Mouse (Mus musculus): ENCODE data around the gene Foxo6. TPM values are rescaled to one million over a fixed set of nuclear protein-coding genes. Genes with fewer than 3 reads are reported as not detected.

Foxo6 gene
- polyA plus RNA-seq, 1 experiment from 2014 or later = 0.39 TPM

- no peak for ATAC-seq (replicated peaks; ENCODE audit: low FRiP score)
- 84% methylated on average over 2 of the region's 2 CpGs for WGBS
Observed at GRCm38 (mm10) chr4:120232541-120232940, 54.6 kb downstream of the Foxo6 start.

GRCm38 (mm10) chr4:120231982-120232381 lies 55.2 kb downstream of the Foxo6 start:
- Histone ChIP-seq H3K9me3 (ENCODE audit: control insufficient read depth, low read length) (no peaks in the 10 kb centered on the region), H3K9ac (ENCODE audit: low read length) (no peak overlapping the region), H3K4me2 (ENCODE audit: low read depth, low read length, severe bottlenecking) (no peak overlapping the region), H3K36me3 (ENCODE audit: control insufficient read depth, insufficient read depth, low read length) (no peaks in the 10 kb centered on the region), H3K4me1 (replicated peaks; ENCODE audit: control insufficient read depth, insufficient read depth, low read length) (no peaks in the 10 kb centered on the region), H3K27ac (ENCODE audit: low read depth, low read length) (no peak overlapping the region), H3K27me3 (ENCODE audit: control insufficient read depth, insufficient read depth, low read length) (no peaks in the 10 kb centered on the region; the same call in 1 of the 2 replicates), H3K4me3 (ENCODE audit: low read depth, low read length) (no peak overlapping the region)
- DNase-seq (ENCODE audit: low spot score) (no peak), ATAC-seq (replicated peaks; ENCODE audit: low FRiP score) (no peak)
- WGBS = 74% methylated on average over 4 of the region's 4 CpGs

More at GRCm38 (mm10) chr4:120232541-120232940, 54.6 kb downstream of the Foxo6 start:
- Histone ChIP-seq H3K4me1 (replicated peaks; ENCODE audit: control insufficient read depth, insufficient read depth, low read length) (no peaks in the 10 kb centered on the region), H3K36me3 (ENCODE audit: control insufficient read depth, insufficient read depth, low read length) (no peaks in the 10 kb centered on the region), H3K9ac (ENCODE audit: low read length) (no peak overlapping the region), H3K4me3 (ENCODE audit: low read depth, low read length) (no peak overlapping the region), H3K27me3 (ENCODE audit: control insufficient read depth, insufficient read depth, low read length) (no peaks in the 10 kb centered on the region; the same call in 1 of the 2 replicates), H3K27ac (ENCODE audit: low read depth, low read length) (no peak overlapping the region), H3K4me2 (ENCODE audit: low read depth, low read length, severe bottlenecking) (no peak overlapping the region), H3K9me3 (ENCODE audit: control insufficient read depth, low read length) (no peaks in the 10 kb centered on the region)
- DNase-seq (ENCODE audit: low spot score) = no peak

GRCm38 (mm10) chr4:120230256-120230649 lies 56.9 kb downstream of the Foxo6 start:
- ATAC-seq (replicated peaks; ENCODE audit: low FRiP score) (peak; percentile 77), DNase-seq (ENCODE audit: low spot score) (peak; percentile 89)
- Histone ChIP-seq H3K9ac (ENCODE audit: low read length) (no peak overlapping the region), H3K4me2 (ENCODE audit: low read depth, low read length, severe bottlenecking) (no peak overlapping the region), H3K4me1 (replicated peaks; ENCODE audit: control insufficient read depth, insufficient read depth, low read length) (no peaks in the 10 kb centered on the region), H3K36me3 (ENCODE audit: control insufficient read depth, insufficient read depth, low read length) (no peaks in the 10 kb centered on the region), H3K27ac (ENCODE audit: low read depth, low read length) (no peak overlapping the region), H3K27me3 (ENCODE audit: control insufficient read depth, insufficient read depth, low read length) (no peaks in the 10 kb centered on the region; the same call in 1 of the 2 replicates), H3K4me3 (ENCODE audit: low read depth, low read length) (no peak overlapping the region), H3K9me3 (ENCODE audit: control insufficient read depth, low read length) (no peaks in the 10 kb centered on the region)
- WGBS = 10% methylated on average over 6 of the region's 6 CpGs

- no peak overlapping the region for H3K4me2 ChIP-seq (ENCODE audit: low read depth, low read length, severe bottlenecking)
- no peak overlapping the region for H3K4me3 ChIP-seq (ENCODE audit: low read depth, low read length)
- H3K4me1 ChIP-seq (replicated peaks; ENCODE audit: control insufficient read depth, insufficient read depth, low read length) = no peaks in the 10 kb centered on the region
- no peak overlapping the region for H3K9ac ChIP-seq (ENCODE audit: low read length)
- ATAC-seq (replicated peaks; ENCODE audit: low FRiP score) (no peak), DNase-seq (ENCODE audit: low spot score) (no peak)
- H3K27me3 ChIP-seq (ENCODE audit: control insufficient read depth, insufficient read depth, low read length) = no peaks in the 10 kb centered on the region; the same call in 1 of the 2 replicates
- no peak overlapping the region for H3K27ac ChIP-seq (ENCODE audit: low read depth, low read length)
- WGBS = 80% methylated on average over 13 of the region's 13 CpGs
- no peaks in the 10 kb centered on the region for H3K9me3 ChIP-seq (ENCODE audit: control insufficient read depth, low read length)
- no peaks in the 10 kb centered on the region for H3K36me3 ChIP-seq (ENCODE audit: control insufficient read depth, insufficient read depth, low read length)
Observed at GRCm38 (mm10) chr4:120229505-120230255, 57.5 kb downstream of the Foxo6 start.

GRCm38 (mm10) chr4:120228613-120229012 lies 58.5 kb downstream of the Foxo6 start:
- no peaks in the 10 kb centered on the region for H3K36me3 ChIP-seq (ENCODE audit: control insufficient read depth, insufficient read depth, low read length)
- H3K4me1 ChIP-seq (replicated peaks; ENCODE audit: control insufficient read depth, insufficient read depth, low read length) = no peaks in the 10 kb centered on the region
- no peak for DNase-seq (ENCODE audit: low spot score)
- ATAC-seq (replicated peaks; ENCODE audit: low FRiP score) = no peak
- H3K4me2 ChIP-seq (ENCODE audit: low read depth, low read length, severe bottlenecking) = no peak overlapping the region
- 90% methylated on average over 3 of the region's 3 CpGs for WGBS
- H3K4me3 ChIP-seq (ENCODE audit: low read depth, low read length) = no peak overlapping the region
- no peak overlapping the region for H3K9ac ChIP-seq (ENCODE audit: low read length)
- no peaks in the 10 kb centered on the region for H3K9me3 ChIP-seq (ENCODE audit: control insufficient read depth, low read length)
- no peak overlapping the region for H3K27ac ChIP-seq (ENCODE audit: low read depth, low read length)
- H3K27me3 ChIP-seq (ENCODE audit: control insufficient read depth, insufficient read depth, low read length) = no peaks in the 10 kb centered on the region; the same call in 1 of the 2 replicates

GRCm38 (mm10) chr4:120227224-120227623 lies 59.9 kb downstream of the Foxo6 start:
- no peaks in the 10 kb centered on the region for H3K9me3 ChIP-seq (ENCODE audit: control insufficient read depth, low read length)
- H3K4me1 ChIP-seq (replicated peaks; ENCODE audit: control insufficient read depth, insufficient read depth, low read length) = 0 out of 2 replicates have a peak, but pooled peaks cover 3% of the 10 kb centered on the region
- H3K4me3 ChIP-seq (ENCODE audit: low read depth, low read length) = no peak overlapping the region
- no peak for ATAC-seq (replicated peaks; ENCODE audit: low FRiP score)
- no peak overlapping the region for H3K9ac ChIP-seq (ENCODE audit: low read length)
- DNase-seq (ENCODE audit: low spot score) = no peak
- no peak overlapping the region for H3K4me2 ChIP-seq (ENCODE audit: low read depth, low read length, severe bottlenecking)
- H3K27ac ChIP-seq (ENCODE audit: low read depth, low read length) = no peak overlapping the region
- no peaks in the 10 kb centered on the region; the same call in 1 of the 2 replicates for H3K27me3 ChIP-seq (ENCODE audit: control insufficient read depth, insufficient read depth, low read length)
- no peaks in the 10 kb centered on the region for H3K36me3 ChIP-seq (ENCODE audit: control insufficient read depth, insufficient read depth, low read length)
- 39% methylated on average over 2 of the region's 2 CpGs for WGBS

GRCm38 (mm10) chr4:120226682-120227081 lies 60.5 kb downstream of the Foxo6 start:
- Histone ChIP-seq H3K9ac (ENCODE audit: low read length) (no peak overlapping the region), H3K9me3 (ENCODE audit: control insufficient read depth, low read length) (no peaks in the 10 kb centered on the region), H3K4me1 (replicated peaks; ENCODE audit: control insufficient read depth, insufficient read depth, low read length) (0 out of 2 replicates have a peak, but pooled peaks cover 3% of the 10 kb centered on the region), H3K27me3 (ENCODE audit: control insufficient read depth, insufficient read depth, low read length) (no peaks in the 10 kb centered on the region; the same call in 1 of the 2 replicates), H3K36me3 (ENCODE audit: control insufficient read depth, insufficient read depth, low read length) (no peaks in the 10 kb centered on the region), H3K4me2 (ENCODE audit: low read depth, low read length, severe bottlenecking) (no peak overlapping the region), H3K4me3 (ENCODE audit: low read depth, low read length) (no peak overlapping the region), H3K27ac (ENCODE audit: low read depth, low read length) (no peak overlapping the region)
- 70% methylated on average over 4 of the region's 4 CpGs for WGBS
- no peak for DNase-seq (ENCODE audit: low spot score)
- no peak for ATAC-seq (replicated peaks; ENCODE audit: low FRiP score)

- H3K36me3 ChIP-seq (ENCODE audit: control insufficient read depth, insufficient read depth, low read length) = no peaks in the 10 kb centered on the region
- 59% methylated on average over 6 of the region's 6 CpGs for WGBS
- no peak overlapping the region for H3K9ac ChIP-seq (ENCODE audit: low read length)
- H3K4me2 ChIP-seq (ENCODE audit: low read depth, low read length, severe bottlenecking) = no peak overlapping the region
- no peaks in the 10 kb centered on the region; the same call in 1 of the 2 replicates for H3K27me3 ChIP-seq (ENCODE audit: control insufficient read depth, insufficient read depth, low read length)
- no peak overlapping the region for H3K27ac ChIP-seq (ENCODE audit: low read depth, low read length)
- DNase-seq (ENCODE audit: low spot score) (peak; percentile 88), ATAC-seq (replicated peaks; ENCODE audit: low FRiP score) (0 out of 2 replicates have a peak, but pooled peaks have one; percentile 13)
- H3K4me3 ChIP-seq (ENCODE audit: low read depth, low read length) = no peak overlapping the region
- no peaks in the 10 kb centered on the region for H3K9me3 ChIP-seq (ENCODE audit: control insufficient read depth, low read length)
- 0 out of 2 replicates have a peak, but pooled peaks cover 3% of the 10 kb centered on the region for H3K4me1 ChIP-seq (replicated peaks; ENCODE audit: control insufficient read depth, insufficient read depth, low read length)
Observed at GRCm38 (mm10) chr4:120225135-120225780, 61.9 kb downstream of the Foxo6 start.

Measured in forebrain, embryonic 11.5 days (tissue).